Mouse (Mus musculus) left cerebral cortex, adult 2 months (tissue): ENCODE data around the gene Paqr7. TPM values are rescaled to one million over a fixed set of nuclear protein-coding genes. Genes with fewer than 3 reads are reported as not detected.
A peak's percentile ranks its signal among the peaks of the same experiment; 100 is the strongest.

Source experiments
- DNase-seq, 2 experiments: peaks; one replicate each; pipeline ENCODE4 v3.0.0; 2021 to 2022; ENCODE audit warnings: low spot score in 2 of 2, mixed read lengths in 1 of 2; ENCODE audit errors: extremely low spot score in 1 of 2
- H3K27ac ChIP-seq: fragments of 200-600 bp; 2 replicates; pipeline ENCODE4 v1.8.1; 2022
- H3K4me3 ChIP-seq: fragments of 200-600 bp; 2 replicates; pipeline ENCODE4 v1.8.1; 2022
- CTCF ChIP-seq: fragments of 200-600 bp; IDR thresholded peaks from 2 replicates; pipeline ENCODE4 v1.8.1; 2022; ENCODE audit warnings: antibody characterized with exemption, mild to moderate bottlenecking, moderate library complexity
- intact Hi-C: fragments of 180-260 bp; cut with DNase I; formaldehyde crosslinking; loops from one replicate; pipeline ENCODE4 v1.15.1; 2025
- total RNA-seq, 2 experiments: library from RNA; stranded (reverse); gene quantifications; 2 replicates each; pipeline ENCODE4 v1.2.3; 2021

Paqr7 gene
- total RNA-seq, 2 experiments from 2014 or later = 69.3 to 77.9 TPM

- no peak for TF ChIP-seq CTCF
- no peak for DNase-seq
- no peak overlapping the region for H3K27ac ChIP-seq
- H3K4me3 ChIP-seq = no peak overlapping the region
- intact Hi-C loops = no loop called here
Measured at GRCm38 (mm10) chr4:134461252-134461651, 35.2 kb upstream of the Paqr7 start.

GRCm38 (mm10) chr4:134465789-134466188 lies 30.7 kb upstream of the Paqr7 start:
- H3K27ac ChIP-seq = peak overlapping the region; percentile 90
- no peak for TF ChIP-seq CTCF
- no peak overlapping the region for H3K4me3 ChIP-seq
- intact Hi-C loops = no loop called here
- no peak for DNase-seq

- peak overlapping the region; percentile 90 for H3K27ac ChIP-seq
- no peak for TF ChIP-seq CTCF
- DNase-seq = no peak
- no peak overlapping the region for H3K4me3 ChIP-seq
- intact Hi-C loops = no loop called here
Measured at GRCm38 (mm10) chr4:134466381-134467262, 29.9 kb upstream of the Paqr7 start.

GRCm38 (mm10) chr4:134467435-134468214 lies 28.9 kb upstream of the Paqr7 start:
- intact Hi-C loops = loop anchor here (1.0 kb wide), 1 partner anchor 71 kb away; the partner anchor contains the start of gene Pafah2
- TF ChIP-seq CTCF = no peak
- DNase-seq = no peak
- peak overlapping the region; percentile 69 for H3K4me3 ChIP-seq
- H3K27ac ChIP-seq = peak overlapping the region; percentile 90

GRCm38 (mm10) chr4:134468215-134468575 lies 28.3 kb upstream of the Paqr7 start, which contains the start of gene Stmn1:
TSS of gene Stmn1 (plus strand) at chr4:134468320.
- peak; percentile 93 to 96 for DNase-seq
- intact Hi-C loops = loop anchor here (1.0 kb wide), 1 partner anchor 72 kb away; the partner anchor contains the start of gene Pafah2
- Histone ChIP-seq H3K4me3 (peak within 1 kb of the TSS; percentile 69), H3K27ac (peak within 1 kb of the TSS; percentile 90)
- no peak for TF ChIP-seq CTCF

- DNase-seq = peak; percentile 93 to 95
- no peak for TF ChIP-seq CTCF
- H3K4me3 ChIP-seq = peak overlapping the region; percentile 69
- intact Hi-C loops = loop anchor here (1.0 kb wide), 2 partner anchors 38 to 72 kb away; partner anchors contain the start of gene Pafah2
- peak overlapping the region; percentile 83 for H3K27ac ChIP-seq
Measured at GRCm38 (mm10) chr4:134468578-134469266, 27.8 kb upstream of the Paqr7 start.

GRCm38 (mm10) chr4:134469341-134469796 lies 27.1 kb upstream of the Paqr7 start:
- intact Hi-C loops = loop anchor here (1.0 kb wide), 1 partner anchor 39 kb away; no protein-coding TSS in a partner anchor
- DNase-seq = no peak
- Histone ChIP-seq H3K27ac (peak overlapping the region; percentile 76), H3K4me3 (peak overlapping the region; percentile 69)
- no peak for TF ChIP-seq CTCF

GRCm38 (mm10) chr4:134469985-134470384 lies 26.5 kb upstream of the Paqr7 start:
- Histone ChIP-seq H3K4me3 (peak overlapping the region; percentile 69), H3K27ac (peak overlapping the region; percentile 76)
- intact Hi-C loops = loop anchor here (1.0 to 10.0 kb wide), 3 partner anchors 40 to 285 kb away; partner anchors contain the start of genes Cep85 and Pdik1l
- no peak for TF ChIP-seq CTCF
- no peak for DNase-seq

- TF ChIP-seq CTCF = peak; percentile 49
- H3K27ac ChIP-seq = peak overlapping the region; percentile 76
- peak overlapping the region; percentile 69 for H3K4me3 ChIP-seq
- intact Hi-C loops = loop anchor here (5.0 to 10.0 kb wide), 2 partner anchors 184 to 287 kb away; partner anchors contain the start of genes Cep85 and Pdik1l
- no peak for DNase-seq
Measured at GRCm38 (mm10) chr4:134471469-134471868, 25.0 kb upstream of the Paqr7 start.

GRCm38 (mm10) chr4:134473764-134474163 lies 22.7 kb upstream of the Paqr7 start:
- DNase-seq = no peak
- no peak for TF ChIP-seq CTCF
- Histone ChIP-seq H3K4me3 (no peak overlapping the region), H3K27ac (peak overlapping the region; percentile 87)
- intact Hi-C loops = loop anchor here (5.0 to 10.0 kb wide), 2 partner anchors 186 to 289 kb away; partner anchors contain the start of genes Cep85 and Pdik1l

GRCm38 (mm10) chr4:134474240-134474639 lies 22.3 kb upstream of the Paqr7 start:
- Histone ChIP-seq H3K4me3 (no peak overlapping the region), H3K27ac (peak overlapping the region; percentile 87)
- intact Hi-C loops = loop anchor here (5.0 to 10.0 kb wide), 2 partner anchors 187 to 289 kb away; partner anchors contain the start of genes Cep85 and Pdik1l
- no peak; the same call in 1 of the 2 replicates for TF ChIP-seq CTCF
- no peak for DNase-seq
